Mouse (Mus musculus) T-cell, adult 2 months (primary cell): ENCODE data around the gene Teddm1a.
"Not testable (repeated sequence)": the region's sequence is repeated elsewhere in the genome, so short reads cannot be mapped to it uniquely, and the experiment has no call there.

Experiments used
- DNase-seq: peaks from one replicate; pipeline ENCODE4 v3.0.0; 2022; ENCODE audit warnings: low spot score

Teddm1a gene

DNA sequence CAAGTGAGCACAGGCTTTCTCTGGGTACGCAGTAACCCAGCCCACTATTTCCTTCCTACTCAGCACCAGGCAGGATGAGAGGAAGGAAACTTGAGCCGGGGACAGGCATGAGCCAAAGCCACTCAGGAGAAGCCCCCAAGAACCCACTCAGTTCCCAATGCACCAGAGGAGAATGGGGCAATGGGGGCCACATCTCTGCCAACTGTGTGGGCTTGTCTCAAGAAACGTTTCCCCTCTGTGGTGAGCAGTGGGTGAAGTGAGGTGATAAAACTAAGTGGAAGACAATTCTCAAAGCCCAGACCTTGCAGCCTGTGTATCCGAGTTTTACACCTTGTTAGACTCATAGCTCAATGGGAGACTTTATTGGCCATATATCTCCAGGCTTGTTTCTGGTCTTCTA lies at the start of gene Teddm1a:
Gene Teddm1a (plus strand): TSS at position 301 of the 400 bp plus-strand sequence.
- no peak for DNase-seq

DNA sequence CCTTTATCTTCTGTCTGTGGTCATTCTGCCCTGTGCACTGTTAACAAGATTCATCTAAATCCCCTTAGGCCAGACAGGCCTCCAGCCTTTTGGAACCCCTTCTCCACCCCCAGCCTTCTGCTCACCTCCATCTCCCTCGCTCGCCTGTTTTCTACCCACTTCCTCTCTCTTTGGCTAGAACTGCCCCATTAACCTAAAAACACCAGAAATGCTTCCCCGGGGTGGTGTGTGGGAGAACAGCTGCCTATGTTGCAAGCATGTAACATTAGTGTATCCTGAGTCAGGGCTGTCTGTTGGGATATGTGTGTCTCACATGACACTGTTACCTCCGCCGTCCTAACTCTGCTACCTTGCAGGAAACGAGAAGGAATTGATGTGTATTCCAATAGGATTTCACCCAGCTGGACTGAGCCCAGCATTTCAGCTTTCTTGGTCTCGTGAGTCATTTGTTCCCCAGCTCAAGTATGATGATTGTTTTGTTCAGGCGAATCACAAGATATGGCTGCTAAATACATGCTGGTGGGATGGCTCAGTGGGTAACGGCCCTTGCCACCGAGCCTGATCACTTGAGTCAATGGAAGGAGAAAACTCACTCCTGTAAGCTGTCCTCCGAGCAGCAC lies 49.3 kb upstream of the Teddm1a start:
- peak; percentile 9 for DNase-seq

DNA sequence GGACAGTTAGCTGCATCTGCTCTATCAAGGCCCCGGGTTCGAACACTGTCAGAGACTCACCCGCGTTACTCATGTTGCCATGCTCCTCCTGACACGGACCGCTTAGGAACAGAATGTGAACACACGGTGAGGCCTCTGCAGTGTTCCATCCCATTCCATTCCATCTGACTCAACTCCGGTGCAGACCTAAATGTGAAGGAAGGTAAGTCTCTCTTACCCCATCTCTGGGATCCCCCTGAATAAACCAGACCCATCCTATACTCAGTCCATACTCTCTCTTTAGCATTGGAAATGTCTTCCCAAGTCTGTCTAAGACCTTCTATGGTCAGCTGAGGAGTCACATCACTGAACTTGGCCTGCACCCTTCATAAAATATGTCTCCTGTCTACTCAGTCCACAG lies 47.5 kb upstream of the Teddm1a start, which contains the start of gene Rgsl1:
Gene Rgsl1 (minus strand): TSS at position 101 of the 400 bp plus-strand sequence.
- no peak for DNase-seq

DNA sequence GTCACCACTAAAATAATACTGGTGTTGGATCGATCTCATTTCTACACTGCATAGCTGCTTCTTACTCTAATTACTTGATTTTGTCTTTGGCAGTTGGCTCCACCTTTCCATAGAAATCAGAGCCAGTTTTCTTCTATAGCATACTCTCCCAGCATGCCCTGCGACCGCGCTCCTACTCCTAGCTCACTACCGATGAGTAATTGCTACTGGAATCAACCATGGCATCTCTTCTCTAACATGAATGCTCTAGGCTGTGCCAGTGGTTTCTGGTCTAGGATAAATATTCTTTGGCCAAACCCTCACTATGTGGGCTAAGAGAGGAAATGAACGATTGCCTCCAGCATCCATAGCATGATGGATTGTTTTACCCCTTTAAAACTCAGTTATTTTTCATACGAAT lies 45.1 kb upstream of the Teddm1a start:
- DNase-seq = no peak

DNA sequence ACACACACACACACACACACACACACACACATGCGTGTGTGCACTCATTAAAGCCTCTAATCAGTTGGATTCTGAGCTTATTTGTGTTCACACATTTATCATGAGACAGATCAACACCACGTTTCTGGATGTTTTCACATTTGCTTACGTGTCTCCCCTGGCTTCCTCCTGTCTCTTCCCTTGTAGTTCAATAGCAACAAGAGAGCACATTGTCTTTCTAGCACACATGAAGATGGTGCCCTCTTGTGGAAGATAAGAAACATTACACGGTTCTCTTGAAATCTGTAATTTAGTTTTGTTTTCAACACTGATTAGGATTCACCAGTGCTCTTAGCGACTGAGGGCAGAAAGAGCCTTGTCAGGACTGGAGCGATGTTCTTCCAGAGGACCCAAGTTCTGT lies 44.7 kb upstream of the Teddm1a start:
- peak; percentile 45 for DNase-seq

DNA sequence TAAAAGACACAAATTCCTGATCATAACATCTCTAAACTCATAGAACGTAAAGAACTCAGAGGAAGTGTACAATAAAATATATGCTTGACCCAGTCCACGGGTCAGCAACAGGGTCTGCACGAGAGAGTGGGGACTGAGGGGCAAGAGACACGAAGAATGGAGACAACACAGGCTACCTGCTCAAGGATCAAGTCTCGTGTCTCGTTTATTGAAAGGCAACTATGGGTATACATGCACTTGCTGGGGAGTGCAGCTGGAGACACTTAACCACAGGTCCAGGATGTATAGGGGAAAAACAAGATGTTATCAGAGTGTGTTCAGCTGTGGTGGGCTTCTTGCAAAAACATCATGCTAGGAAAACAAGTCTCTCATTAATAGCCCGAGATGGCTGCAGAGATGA lies 38.8 kb upstream of the Teddm1a start:
- peak; percentile 6 for DNase-seq

DNA sequence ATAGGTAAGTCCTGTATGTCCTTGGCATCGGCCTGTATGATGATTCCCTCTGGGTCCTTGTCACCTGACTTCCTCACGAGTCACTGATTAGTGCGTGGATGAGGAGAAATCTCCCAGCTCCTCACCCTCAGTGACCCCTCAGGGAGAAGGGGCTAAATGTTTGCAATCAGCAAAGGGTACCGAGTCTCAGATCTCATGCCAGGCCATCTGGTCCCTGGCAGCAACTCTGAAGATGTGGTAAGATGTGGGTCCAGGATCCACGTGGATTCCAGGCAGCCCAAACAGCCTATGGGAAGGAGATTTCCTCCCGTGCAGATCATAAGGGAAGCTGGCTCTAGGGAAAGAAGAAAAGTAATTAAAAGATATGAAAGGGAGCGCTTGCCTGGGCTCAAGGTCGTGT lies 35.6 kb upstream of the Teddm1a start:
- DNase-seq = no peak

DNA sequence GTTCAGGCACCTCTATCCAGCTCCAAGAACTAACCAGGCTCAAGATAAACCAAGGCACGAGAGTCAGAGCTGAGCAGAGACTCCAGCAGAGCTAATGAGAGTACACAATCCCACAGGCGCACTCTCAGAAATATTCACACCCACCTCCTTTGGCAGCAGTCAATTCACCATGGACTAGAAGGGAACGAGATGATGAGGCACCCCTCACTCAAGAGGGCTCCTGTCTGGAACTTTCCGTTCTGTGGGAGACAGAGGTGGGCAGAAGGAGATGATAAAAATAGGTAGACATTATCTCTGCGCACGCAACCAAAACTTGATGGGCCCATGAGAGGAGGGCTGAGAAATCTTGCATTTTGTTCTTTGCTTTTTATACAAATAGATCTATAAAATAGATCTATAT lies 17.5 kb upstream of the Teddm1a start, which contains the start of gene Teddm1b:
Gene Teddm1b (plus strand): TSS at position 301 of the 400 bp plus-strand sequence.
- DNase-seq = no peak

DNA sequence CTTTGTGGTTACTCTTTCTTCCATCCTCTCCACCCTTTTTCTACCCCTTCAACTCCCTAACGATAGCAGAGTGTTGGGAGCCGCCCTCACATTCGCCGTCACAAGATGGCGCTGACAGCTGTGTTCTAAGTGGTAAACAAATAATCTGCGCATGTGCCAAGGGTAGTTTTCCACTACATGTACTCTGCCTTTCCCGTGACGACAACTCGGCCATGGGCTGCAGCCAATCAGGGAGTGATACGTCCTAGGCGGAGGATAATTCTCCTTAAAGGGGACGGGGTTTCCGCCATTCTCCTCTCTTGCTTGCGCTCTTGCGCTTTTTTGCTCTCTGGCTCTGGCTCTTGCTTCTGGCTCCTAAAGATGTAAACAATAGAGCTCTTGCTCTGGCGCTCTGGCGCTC lies 11.2 kb upstream of the Teddm1a start:
- DNase-seq = not testable (repeated sequence)

DNA sequence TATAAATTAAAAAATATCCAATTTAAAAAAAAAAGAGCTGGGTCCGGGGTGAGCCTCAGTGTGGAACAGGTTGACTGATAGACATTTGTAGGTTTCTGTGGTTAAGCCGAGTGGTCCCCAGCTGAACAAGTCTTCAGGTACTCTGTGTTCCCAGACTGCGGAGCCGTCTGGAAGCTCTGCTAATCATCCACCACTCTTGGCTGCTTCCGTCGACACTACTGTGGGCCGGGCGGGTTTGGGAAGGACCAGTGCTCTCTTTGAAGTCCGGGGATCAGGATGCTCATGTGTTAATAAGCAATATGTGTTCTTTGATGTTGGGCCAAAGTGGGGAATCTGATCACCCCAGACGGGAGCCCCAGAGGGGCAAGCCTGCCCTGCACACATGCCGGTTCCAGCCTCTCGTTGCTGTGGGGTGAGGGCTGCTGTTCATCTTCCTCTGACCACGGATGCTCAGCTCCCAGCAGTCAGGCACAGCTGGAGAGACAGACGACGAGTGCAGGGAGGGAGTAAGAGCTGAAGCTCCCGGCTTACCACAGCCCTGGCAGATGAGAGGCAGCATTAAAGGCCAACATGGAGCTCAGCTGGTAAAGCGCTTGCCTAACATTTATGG lies 5.4 kb upstream of the Teddm1a start:
- DNase-seq = no peak

DNA sequence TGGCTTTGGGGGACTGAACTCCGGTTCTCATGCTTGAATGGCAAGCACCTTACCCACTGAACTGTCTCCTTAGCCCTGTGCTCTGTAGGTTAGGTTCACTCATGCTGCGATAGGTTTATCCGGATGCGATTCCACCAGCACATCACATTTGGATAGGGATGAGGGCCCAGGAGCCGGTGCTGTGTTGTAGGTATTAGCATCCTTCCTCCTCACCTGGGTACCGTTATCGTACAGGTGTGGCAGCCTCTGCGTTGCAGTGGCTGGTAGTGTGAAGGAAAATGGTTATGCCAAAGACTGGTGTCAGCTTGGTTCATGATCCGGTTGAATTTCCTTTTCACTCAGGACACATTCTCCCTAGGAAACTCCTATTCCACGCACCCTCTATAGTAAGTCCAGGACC lies 1.4 kb upstream of the Teddm1a start:
- no peak for DNase-seq

DNA sequence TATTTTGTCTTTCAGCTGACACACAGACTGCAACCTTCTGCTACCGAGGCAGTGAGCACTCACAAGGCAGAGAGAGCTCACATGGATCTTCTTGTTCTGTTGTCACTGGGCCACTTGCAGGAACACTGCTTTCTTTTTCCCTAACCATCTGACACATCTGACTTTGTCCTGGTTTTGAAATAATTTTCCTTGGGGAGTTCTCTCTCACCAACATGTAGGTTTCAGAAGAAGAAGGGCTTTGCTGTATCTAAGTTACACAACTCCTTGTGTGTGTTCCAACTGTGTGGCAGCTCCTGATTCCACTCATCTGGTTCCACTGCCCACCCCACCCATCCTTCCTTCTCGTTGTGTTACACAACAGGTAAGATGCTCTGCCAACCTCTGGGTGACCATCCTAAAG lies 2.2 kb downstream of the Teddm1a start:
- DNase-seq = no peak

DNA sequence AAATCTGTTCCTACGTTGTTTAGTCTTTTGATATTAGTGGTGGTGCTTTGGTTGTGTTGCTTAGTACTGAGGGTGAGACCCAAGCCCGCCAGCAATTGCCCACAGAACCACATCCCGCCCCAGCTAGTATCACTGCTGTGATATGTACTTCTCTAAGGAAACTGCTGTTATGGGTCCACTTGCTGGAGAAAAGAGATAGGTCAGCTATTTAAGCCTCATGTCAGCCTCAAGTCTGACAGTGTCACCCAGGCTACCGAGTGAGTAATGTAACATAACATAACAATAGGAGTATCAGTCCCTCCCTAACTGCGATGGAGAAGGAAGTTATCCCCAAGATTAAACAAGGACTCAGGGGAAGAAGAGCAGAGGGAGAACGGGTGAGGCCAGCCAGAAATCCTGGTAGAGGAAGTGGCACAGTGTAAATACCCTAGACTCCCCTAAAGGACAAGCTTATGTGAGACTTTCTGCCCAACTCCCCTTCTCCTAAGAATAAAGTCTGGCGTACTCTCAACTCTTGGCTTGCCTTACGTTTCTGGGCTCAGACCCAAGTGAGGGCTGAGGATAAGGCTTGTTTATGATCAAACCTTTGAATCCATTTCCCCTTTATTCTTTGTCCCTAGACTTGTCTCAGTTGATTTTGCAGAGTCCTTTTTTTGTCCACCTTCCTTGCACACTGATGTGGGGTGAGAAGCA lies 2.8 kb downstream of the Teddm1a start:
- DNase-seq = no peak

DNA sequence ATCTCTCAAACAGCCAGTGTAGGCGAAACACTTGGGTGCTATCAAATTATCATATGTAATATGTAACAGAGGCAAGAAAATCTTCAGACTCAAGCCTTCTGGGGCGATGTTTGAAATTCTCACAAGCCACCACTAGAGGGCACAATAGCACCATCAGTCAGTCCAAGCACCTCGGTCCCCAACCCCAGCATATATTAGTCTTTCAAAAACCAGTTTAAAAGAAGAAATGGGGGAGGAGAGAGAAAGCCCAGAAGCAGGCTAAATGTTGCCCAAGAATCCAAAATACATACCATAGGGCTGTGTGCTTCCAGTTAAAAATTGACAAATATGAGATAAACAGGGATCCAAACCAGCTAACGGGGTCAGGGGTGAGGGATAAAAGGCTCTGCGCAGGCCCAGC lies 3.4 kb downstream of the Teddm1a start:
- DNase-seq = peak; percentile 68

DNA sequence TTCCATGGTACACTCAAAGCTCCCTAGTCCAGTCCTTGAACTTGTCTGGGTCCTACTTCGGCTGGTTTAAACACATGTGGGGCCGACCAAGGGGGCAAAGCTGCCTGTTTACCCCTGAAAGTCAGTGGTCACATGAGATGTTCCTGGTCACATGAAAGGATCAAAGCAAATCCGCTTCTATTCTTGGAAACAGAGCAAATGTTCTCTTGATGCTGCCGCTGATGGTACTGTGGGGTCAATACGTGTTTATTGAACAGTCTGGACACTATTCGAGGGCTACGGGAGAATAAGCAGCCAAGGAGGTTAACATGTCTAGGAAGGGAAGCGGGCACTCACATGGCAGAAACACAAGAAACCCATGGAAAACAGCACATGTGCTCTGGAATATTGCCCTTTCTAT lies 5.7 kb downstream of the Teddm1a start:
- DNase-seq = no peak

DNA sequence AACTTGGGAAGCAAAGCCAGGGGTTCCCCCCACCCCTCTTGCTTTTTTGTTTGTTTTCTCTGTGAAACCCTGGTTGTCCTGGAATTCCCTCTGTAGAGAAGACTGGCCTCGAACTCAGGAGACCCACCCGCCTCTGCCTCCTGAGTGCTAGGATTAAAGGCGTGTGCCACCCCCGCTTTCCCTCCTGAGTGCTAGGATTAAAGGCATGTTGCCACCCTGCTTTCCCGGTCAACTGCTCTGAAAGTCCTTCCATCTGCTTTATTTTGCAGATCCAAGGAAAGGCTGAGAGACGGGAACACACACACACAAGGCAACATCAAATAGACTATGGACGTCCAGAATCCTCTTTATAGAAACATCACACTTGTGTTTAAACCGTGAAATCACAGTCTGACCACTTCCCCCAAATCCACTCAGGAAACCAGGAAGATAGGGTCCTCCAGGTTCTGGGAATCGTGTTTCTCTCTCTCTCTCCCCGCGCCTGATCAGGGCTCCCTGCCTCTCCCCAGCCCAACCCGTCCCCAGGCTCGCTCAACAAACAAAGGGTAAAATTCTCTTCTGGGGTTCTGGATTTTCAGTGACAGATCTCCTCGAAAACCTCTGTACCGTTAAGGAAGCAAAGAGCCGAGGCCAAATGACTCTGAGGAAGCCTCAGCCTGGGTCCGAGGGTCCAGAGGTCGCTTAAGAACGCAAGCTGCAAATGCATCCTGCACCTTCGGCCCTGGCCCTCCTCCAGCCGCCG lies 7.6 kb downstream of the Teddm1a start:
- DNase-seq = no peak

DNA sequence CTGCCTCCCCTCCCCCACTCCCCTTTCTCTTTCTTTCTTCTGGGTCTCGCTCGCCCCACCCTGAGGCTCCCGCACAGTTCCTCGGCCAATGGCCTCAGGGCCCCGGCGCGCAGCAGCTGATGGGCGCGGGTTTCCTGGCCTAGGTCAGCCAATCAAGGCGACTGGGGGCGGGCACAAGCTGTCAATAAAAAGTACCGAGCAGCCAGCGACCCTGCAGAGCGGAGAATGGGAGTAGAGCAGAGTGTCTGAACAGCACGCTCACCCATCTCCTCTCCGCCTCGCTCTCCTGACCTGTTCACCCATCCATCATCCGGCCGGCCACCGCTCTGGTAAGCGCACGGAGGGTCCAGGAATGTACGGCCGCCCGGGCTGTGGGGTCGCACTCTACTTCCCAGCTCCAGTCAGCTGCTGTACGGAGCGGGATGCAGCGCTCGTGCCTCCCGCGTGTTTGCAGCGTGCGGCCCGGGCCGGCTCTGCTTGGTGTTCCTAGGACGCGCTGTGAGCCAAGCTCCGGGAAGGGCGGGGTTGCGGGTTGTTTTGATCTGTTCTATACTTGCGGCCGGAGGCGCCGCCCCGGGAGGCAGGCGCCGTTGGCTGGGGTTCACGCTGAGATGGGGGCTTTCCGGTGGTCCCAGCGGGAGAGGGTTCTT lies 8.3 kb downstream of the Teddm1a start, which contains the start of the genes Glul and Teddm2:
Gene Glul (plus strand): TSS at position 214 of the 650 bp plus-strand sequence.
Gene Teddm2 (minus strand): TSS at position 498 of the 650 bp plus-strand sequence.
- peak; percentile 95 for DNase-seq

DNA sequence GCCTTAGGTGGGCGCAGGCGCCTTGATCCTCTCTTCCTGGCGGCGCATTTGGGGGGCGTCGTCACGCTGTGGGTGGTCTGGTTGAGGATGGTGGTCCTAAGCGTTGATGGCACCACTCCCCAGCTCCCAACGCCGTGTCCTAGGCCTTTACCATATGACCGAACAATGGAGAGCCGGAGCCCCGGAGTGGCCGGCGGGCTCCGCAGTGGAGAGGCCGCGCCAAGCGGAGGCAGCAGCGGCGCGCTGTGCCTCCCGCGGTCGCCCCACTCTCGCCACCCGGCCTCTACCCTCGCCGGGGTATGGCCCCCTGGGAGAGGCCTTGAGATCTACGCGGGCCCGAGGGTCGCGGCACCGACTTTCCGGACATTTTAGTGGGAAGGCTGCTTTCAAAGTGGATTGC lies 8.8 kb downstream of the Teddm1a start:
- no peak for DNase-seq

DNA sequence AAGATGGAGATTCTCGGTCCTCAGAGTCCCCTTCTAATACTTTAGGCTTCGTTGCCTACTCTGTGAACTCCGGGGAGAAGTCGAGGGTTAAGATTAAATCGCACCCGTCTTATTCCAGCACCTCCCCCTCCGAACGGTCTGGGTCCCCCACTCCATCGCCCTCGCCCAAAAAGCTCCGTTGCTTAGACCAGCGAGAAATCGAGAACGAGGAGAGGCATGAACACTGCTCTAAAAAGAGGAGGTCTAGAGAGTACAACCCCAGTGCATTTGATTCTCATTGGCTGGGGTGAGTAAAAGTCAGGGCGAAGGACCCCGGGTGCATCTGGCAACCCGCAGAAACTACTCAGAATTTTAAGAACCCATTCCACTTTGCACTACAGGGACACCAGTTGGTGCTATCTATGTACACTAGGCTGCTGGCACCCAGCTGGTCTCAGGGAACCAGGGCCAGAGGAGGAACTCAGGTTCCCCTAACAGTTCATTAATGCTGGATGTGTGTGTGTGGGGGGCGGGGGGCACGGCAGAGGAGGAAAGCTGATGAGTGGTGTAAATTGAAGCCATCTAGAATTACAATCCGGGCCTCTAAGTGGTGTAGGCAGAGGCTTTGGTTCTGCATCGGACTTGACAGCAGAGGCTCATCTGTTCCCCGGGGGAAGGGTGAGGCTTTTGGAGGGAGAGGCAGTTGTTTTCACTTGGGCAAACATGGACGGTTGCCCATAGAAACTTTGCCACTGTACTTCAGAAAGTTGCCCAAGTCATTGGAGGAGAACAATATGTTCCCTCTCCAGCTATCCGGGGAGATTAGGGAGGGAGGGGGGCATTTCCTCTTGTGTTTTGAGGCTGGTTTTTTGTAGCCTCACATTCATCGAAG lies 9.6 kb downstream of the Teddm1a start:
- peak; percentile 25 for DNase-seq

DNA sequence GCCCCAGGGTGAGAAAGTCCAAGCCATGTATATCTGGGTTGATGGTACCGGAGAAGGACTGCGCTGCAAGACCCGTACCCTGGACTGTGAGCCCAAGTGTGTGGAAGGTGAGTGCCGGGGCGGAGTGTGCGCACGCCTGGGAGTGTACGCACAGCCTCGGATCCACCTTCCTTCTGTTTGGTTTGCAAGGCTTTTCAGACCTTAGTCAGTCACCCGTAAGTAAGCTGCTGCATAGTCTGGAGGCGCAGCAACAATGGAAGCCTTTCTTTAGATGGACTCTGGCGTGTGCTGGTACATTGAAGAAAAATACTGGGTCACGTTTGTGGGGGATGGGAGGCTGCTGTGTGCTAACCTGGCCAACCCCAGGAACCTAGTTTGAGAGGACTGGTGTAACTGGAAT lies 11.5 kb downstream of the Teddm1a start:
- no peak for DNase-seq

DNA sequence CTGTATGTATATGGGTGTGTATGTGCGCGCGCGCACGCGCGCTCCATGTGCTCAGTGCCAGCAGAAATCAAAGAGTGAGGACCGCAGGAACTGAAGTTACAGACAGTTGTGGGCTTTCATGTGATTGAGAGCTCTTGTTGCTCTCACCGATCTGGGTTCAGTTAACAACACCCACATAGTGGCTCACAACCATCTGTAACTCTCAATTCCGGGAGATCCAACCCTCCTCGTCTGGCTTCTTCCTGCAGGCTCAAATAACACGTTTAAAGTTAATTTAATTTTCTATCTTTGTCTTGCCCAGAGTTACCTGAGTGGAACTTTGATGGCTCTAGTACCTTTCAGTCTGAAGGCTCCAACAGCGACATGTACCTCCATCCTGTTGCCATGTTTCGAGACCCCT lies 12.7 kb downstream of the Teddm1a start:
- no peak for DNase-seq
